Mouse (Mus musculus): ENCODE results near the gene Gpnmb. TPM values are rescaled to one million over a fixed set of nuclear protein-coding genes. Genes with fewer than 3 reads are reported as not detected.
A peak's percentile ranks its signal among the peaks of the same experiment; 100 is the strongest.

The Gpnmb gene
- polyA plus RNA-seq, 1 experiment from 2014 or later = 0.23 TPM

DNA sequence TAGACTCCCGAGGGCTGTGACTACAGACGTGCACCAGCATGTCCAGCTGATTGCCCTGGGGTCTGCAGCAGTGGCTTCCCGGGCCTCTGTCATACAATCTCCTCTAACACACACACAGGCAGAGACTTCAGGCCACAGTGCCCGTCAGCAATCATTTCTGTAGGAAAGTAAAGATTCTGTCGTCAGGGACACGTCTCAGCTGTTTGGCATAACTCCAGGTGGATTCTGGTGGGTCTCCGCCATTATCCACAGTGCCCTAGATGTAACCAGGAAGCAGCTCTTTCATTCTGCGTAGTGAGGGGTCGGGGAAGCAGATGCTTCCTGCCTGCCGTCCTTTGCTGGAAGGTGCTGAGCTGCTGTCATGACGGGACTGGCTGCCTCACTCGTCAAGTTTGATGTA, 19.2 kb upstream of the Gpnmb start:
- H3K4me3 ChIP-seq = no peak overlapping the region
- 71% methylated on average over 12 of the region's 12 CpGs for WGBS
- peaks cover 4% of the 10 kb centered on the region; the same call in 1 of the 2 replicates for H3K4me1 ChIP-seq
- no peaks in the 10 kb centered on the region for H3K9me3 ChIP-seq (replicated peaks)
- no peak overlapping the region for H3K27ac ChIP-seq
- H3K36me3 ChIP-seq = no peaks in the 10 kb centered on the region
- DNase-seq (ENCODE audit: low spot score) = no peak
- no peaks in the 10 kb centered on the region for H3K27me3 ChIP-seq (ENCODE audit: low read depth, poor library complexity, severe bottlenecking)

DNA sequence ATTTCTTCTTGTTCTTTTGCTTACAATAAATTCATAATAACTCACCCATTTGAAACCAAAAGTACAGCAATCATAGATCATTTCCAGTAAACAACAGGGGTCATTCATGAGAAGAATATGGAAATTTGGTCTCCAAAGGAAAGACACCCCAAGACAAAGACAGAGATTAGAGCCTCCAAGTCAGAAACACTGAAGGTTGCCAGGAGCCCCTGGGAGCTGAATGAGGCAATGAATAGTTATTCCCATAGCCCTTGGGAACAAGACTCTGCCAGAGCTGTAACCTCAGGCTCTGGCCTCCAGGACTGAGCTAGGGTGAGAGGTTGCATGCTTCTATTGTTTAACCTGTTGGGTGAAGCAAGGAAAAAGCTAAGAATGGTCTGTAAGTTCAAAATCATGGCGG, 17.0 kb upstream of the Gpnmb start:
- H3K27ac ChIP-seq = no peak overlapping the region
- 97% methylated on average over 1 of the region's 1 CpGs for WGBS
- H3K9me3 ChIP-seq (replicated peaks) = no peaks in the 10 kb centered on the region
- no peaks in the 10 kb centered on the region for H3K36me3 ChIP-seq
- H3K4me3 ChIP-seq = no peak overlapping the region
- no peaks in the 10 kb centered on the region for H3K27me3 ChIP-seq (ENCODE audit: low read depth, poor library complexity, severe bottlenecking)
- H3K4me1 ChIP-seq = peaks cover 4% of the 10 kb centered on the region; the same call in 1 of the 2 replicates
- DNase-seq (ENCODE audit: low spot score) = no peak

DNA sequence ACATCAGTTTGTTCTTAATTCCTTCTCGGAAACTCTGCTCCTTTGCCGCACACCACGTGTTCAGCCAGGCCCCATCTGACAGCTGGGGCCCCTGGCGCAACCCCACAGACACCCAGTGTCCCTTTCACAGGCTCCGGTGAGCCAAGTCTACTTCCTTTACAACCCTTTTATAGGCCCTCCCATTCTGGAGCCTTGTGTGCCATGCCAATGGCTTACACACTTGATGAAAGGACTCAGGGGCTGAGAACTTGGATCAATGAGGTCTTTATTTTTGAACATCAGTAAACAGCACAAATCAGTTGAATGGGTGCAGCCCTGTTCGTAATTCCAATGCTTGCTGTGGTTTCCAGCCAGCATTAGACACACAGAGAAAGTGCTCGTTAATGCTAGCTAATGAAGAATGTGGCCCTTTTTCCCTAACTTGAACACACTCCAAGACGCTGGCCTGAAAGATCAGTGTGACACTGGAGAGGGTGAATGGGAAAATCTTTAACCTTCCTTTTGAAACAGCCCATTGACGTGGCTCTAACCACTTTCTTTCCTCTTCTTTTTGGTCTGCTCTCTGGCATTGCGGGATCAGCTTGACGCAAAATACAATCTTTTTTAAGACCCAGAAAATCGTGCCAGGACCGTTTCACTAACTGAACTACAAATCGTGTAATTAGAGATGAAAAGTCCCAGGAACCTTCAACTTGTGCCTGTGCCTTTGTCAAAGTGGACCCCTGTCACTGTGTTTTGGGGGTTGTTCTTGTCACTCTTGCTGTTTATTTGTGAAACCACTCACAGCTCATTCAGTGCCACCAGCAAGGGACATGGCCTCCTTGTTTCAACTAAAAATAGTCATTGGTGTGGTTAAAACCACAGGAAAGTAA, 15.0 kb upstream of the Gpnmb start:
- H3K9me3 ChIP-seq (replicated peaks) = no peaks in the 10 kb centered on the region
- peaks cover 4% of the 10 kb centered on the region; the same call in 1 of the 2 replicates for H3K4me1 ChIP-seq
- 71% methylated on average over 14 of the region's 14 CpGs for WGBS
- no peak for DNase-seq (ENCODE audit: low spot score)
- H3K4me3 ChIP-seq = no peak overlapping the region
- no peaks in the 10 kb centered on the region for H3K27me3 ChIP-seq (ENCODE audit: low read depth, poor library complexity, severe bottlenecking)
- no peaks in the 10 kb centered on the region for H3K36me3 ChIP-seq
- no peak overlapping the region for H3K27ac ChIP-seq

DNA sequence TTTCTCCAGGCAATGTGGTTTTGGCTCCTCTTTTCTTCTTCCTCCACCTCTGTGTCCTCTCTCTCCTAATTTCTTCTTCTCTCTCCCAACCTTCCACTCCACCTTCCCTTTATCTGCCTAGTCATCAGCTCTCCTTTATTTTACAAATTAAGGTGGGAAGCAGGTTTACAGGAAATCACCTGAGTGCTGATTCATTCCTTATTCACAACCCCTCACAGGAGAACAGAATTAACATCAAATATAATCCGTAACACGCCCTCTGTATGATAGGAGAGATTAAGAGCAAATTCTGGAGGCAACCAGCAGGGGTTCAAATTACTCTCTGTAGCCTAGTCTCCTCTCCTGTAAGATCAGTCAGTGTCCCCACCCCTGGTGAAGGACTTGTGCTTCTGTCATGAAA, 14.0 kb upstream of the Gpnmb start:
- no peak for DNase-seq (ENCODE audit: low spot score)
- H3K36me3 ChIP-seq = no peaks in the 10 kb centered on the region
- no peak overlapping the region for H3K27ac ChIP-seq
- H3K4me1 ChIP-seq = peaks cover 4% of the 10 kb centered on the region; the same call in 1 of the 2 replicates
- no peak overlapping the region for H3K4me3 ChIP-seq
- H3K27me3 ChIP-seq (ENCODE audit: low read depth, poor library complexity, severe bottlenecking) = no peaks in the 10 kb centered on the region
- 89% methylated on average over 2 of the region's 2 CpGs for WGBS
- H3K9me3 ChIP-seq (replicated peaks) = no peaks in the 10 kb centered on the region

DNA sequence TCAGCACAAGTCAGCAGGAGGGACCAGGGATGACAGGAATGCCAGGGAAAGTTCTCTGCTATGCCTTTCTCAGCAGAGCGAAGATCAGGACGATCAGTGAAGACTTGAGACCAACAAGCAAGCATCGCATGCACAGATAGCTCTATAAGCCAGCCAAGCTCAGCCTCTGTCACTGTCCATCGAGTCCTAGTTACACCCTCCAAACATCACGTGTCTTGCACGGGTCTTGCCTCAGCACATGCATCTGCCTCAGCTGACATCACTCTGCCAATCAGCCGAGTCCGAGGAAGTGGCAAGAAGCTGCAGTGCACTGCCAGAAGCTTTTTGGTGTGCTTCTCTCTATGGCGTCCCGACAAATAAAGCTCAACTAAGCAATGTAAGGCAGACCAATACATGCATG, 13.0 kb upstream of the Gpnmb start:
- WGBS = 84% methylated on average over 10 of the region's 10 CpGs
- no peak overlapping the region for H3K27ac ChIP-seq
- no peaks in the 10 kb centered on the region for H3K36me3 ChIP-seq
- no peak overlapping the region for H3K4me3 ChIP-seq
- H3K9me3 ChIP-seq (replicated peaks) = no peaks in the 10 kb centered on the region
- no peak for DNase-seq (ENCODE audit: low spot score)
- no peaks in the 10 kb centered on the region for H3K27me3 ChIP-seq (ENCODE audit: low read depth, poor library complexity, severe bottlenecking)
- peaks cover 9% of the 10 kb centered on the region for H3K4me1 ChIP-seq

DNA sequence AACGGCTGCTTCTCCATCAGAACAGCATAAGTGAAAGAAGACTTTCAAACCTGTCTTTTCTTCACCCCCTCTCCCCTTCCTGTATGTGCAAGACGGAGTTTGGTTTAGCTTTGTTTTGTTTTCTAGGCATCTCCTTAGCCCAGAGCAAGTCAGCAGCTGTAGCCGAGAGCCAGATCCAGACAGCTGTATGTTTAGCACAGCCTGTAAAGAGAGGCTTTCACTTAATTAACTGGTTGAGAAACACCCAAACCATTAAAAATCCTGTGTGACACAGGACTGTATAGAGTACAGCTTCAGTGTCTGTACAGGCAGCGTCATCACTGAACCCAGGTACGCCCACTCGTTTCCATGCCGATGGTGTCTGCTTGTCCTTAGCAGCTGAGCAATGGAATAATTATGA, 11.1 kb upstream of the Gpnmb start:
- no peak overlapping the region for H3K27ac ChIP-seq
- H3K36me3 ChIP-seq = no peaks in the 10 kb centered on the region
- no peaks in the 10 kb centered on the region for H3K27me3 ChIP-seq (ENCODE audit: low read depth, poor library complexity, severe bottlenecking)
- no peak overlapping the region for H3K4me3 ChIP-seq
- WGBS = 88% methylated on average over 7 of the region's 7 CpGs
- H3K9me3 ChIP-seq (replicated peaks) = no peaks in the 10 kb centered on the region
- H3K4me1 ChIP-seq = peaks cover 9% of the 10 kb centered on the region
- DNase-seq (ENCODE audit: low spot score) = no peak

DNA sequence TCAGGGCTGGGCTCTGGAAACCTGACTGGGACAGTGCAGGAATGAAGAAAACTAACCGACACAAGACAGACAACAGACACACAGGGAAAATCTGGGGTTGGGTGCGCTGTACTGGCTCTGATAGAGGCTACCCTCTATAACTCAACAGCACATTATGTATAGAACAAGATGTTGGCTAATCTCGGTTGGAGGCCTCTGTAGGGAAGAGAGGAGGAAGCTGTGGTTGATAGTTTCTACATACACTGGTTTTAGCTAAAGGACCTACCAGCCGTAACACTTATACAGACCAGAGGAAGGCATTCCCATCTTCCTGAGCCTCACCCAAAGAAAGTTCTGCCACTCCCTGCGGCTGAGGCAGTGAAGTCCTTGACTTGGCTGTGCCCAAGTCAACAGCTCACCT, 9.8 kb upstream of the Gpnmb start:
- Histone ChIP-seq H3K36me3 (no peaks in the 10 kb centered on the region), H3K27ac (no peak overlapping the region), H3K4me3 (no peak overlapping the region), H3K4me1 (peaks cover 5% of the 10 kb centered on the region; the same call in 1 of the 2 replicates), H3K27me3 (ENCODE audit: low read depth, poor library complexity, severe bottlenecking) (no peaks in the 10 kb centered on the region), H3K9me3 (replicated peaks) (no peaks in the 10 kb centered on the region)
- DNase-seq (ENCODE audit: low spot score) = no peak
- 93% methylated on average over 5 of the region's 5 CpGs for WGBS

DNA sequence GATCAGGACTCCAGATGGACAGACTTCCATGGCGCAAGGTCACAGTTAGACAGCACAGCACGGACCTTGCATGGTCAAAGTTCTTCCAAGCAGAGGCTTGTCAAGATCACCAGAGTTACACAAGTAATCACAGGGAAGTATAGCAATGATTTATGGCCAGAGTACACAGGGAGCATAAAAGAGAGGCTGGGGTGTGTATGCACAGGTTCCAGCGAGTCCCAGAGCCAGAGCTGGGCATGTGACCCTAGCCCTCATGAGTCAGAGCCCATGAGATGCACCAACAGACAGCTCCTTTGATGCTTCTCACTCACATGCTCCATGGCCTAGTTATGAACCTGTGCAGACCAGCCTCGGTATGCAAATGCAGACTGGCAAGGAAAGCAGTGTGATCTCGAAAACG, 8.3 kb upstream of the Gpnmb start:
- no peaks in the 10 kb centered on the region for H3K9me3 ChIP-seq (replicated peaks)
- WGBS = 81% methylated on average over 6 of the region's 6 CpGs
- no peaks in the 10 kb centered on the region for H3K36me3 ChIP-seq
- peaks cover 5% of the 10 kb centered on the region; the same call in 1 of the 2 replicates for H3K4me1 ChIP-seq
- no peak overlapping the region for H3K27ac ChIP-seq
- H3K4me3 ChIP-seq = no peak overlapping the region
- DNase-seq (ENCODE audit: low spot score) = no peak
- no peaks in the 10 kb centered on the region for H3K27me3 ChIP-seq (ENCODE audit: low read depth, poor library complexity, severe bottlenecking)

DNA sequence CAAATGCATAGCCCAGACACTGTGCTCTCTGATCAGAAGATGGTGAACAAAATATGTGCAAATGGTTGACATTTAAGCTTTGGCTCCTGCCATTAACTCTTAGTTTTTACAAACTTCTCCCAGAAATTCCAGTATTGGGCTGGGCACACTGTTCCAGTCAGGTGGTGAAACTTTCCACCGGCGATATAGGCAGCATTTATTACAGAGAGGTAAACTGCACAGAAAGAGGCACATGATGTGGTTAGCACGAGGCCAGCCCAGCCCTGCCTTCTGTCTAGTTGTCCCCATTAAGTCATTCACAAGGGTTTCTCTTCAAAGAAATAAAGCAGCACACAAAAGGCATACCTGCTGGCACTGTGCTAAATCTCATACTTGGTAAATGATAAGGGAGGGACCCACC, 7.6 kb upstream of the Gpnmb start:
- H3K27ac ChIP-seq = no peak overlapping the region
- no peaks in the 10 kb centered on the region for H3K9me3 ChIP-seq (replicated peaks)
- no peaks in the 10 kb centered on the region for H3K27me3 ChIP-seq (ENCODE audit: low read depth, poor library complexity, severe bottlenecking)
- H3K36me3 ChIP-seq = no peaks in the 10 kb centered on the region
- H3K4me3 ChIP-seq = no peak overlapping the region
- no peak for DNase-seq (ENCODE audit: low spot score)
- WGBS = 91% methylated on average over 3 of the region's 3 CpGs
- peaks cover 5% of the 10 kb centered on the region; the same call in 1 of the 2 replicates for H3K4me1 ChIP-seq

DNA sequence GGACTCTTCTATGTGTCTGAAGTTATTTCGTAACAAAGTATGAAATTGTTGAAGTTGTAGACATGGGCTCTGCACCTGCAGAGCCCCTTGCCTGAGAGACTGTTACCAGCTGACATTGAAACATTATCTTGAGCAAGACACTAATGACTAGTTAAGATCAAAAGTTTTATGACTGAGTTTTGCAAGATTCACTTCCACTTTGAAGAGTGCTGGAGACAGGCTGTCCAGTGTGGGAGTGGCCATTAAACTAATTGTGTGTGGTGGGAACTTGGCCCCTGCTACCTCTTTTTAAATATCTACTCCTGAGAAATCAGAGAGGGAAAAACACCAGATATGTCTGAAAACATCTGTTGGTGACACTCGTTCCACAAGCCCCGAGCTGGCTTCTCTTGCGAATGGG, 5.1 kb upstream of the Gpnmb start:
- no peak for DNase-seq (ENCODE audit: low spot score)
- Histone ChIP-seq H3K27me3 (ENCODE audit: low read depth, poor library complexity, severe bottlenecking) (no peaks in the 10 kb centered on the region), H3K9me3 (replicated peaks) (no peaks in the 10 kb centered on the region), H3K4me1 (peaks cover 5% of the 10 kb centered on the region), H3K27ac (no peak overlapping the region), H3K4me3 (no peak overlapping the region), H3K36me3 (no peaks in the 10 kb centered on the region)
- whole genome bisulfite sequencing = 83% methylated on average over 4 of the region's 4 CpGs

DNA sequence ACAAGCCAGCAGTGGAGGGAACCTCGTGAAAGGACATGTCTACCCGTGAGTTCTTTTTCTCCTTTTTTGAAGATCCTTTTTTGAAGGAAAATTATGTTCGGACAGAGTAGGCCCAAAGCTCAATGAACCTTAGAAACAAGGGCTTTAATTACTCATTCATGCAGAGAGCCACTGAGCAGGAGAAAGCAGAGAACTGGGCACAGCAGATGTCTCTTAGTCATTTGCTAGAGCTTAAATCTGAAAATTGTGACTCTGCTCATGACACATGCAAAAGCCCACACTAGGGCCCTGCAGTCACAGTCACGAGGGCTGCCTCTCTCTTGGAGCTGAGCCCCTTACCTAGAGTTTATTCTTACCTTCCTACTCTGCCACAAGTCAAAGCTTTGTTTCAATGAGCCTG, 3.6 kb upstream of the Gpnmb start:
- H3K27me3 ChIP-seq (ENCODE audit: low read depth, poor library complexity, severe bottlenecking) = peaks cover 15% of the 10 kb centered on the region
- no peak overlapping the region for H3K27ac ChIP-seq
- WGBS = 86% methylated on average over 4 of the region's 4 CpGs
- H3K36me3 ChIP-seq = no peaks in the 10 kb centered on the region
- H3K4me1 ChIP-seq = peaks cover 16% of the 10 kb centered on the region
- no peak overlapping the region for H3K4me3 ChIP-seq
- DNase-seq (ENCODE audit: low spot score) = no peak
- no peaks in the 10 kb centered on the region for H3K9me3 ChIP-seq (replicated peaks)

DNA sequence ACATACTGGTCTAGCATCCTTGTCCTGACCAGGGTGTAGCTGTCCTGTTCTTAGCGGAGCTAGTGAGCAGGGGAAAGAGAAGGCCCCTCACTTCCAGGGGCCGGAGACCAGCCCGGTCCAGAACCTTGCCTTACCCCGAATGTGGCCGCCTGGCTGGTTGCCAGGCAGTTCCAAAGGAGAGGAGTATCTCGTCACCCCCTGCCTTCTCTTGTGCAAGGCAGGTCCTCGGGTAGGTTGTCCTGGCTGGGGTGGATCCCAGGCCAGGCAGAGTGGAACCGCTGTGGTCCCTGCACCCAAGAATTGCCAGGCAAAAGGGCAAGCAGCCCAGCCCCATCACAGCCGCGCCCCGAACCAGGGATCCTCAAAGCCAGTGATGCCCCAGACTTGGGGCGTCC, 919 bp downstream of the Gpnmb start:
- DNase-seq (ENCODE audit: low spot score) = no peak
- Histone ChIP-seq H3K9me3 (replicated peaks) (no peaks in the 10 kb centered on the region), H3K36me3 (no peaks in the 10 kb centered on the region), H3K27me3 (ENCODE audit: low read depth, poor library complexity, severe bottlenecking) (peaks cover 17% of the 10 kb centered on the region), H3K27ac (no peak overlapping the region), H3K4me3 (no peak overlapping the region), H3K4me1 (peaks cover 11% of the 10 kb centered on the region)
- WGBS = 72% methylated on average over 12 of the region's 12 CpGs

DNA sequence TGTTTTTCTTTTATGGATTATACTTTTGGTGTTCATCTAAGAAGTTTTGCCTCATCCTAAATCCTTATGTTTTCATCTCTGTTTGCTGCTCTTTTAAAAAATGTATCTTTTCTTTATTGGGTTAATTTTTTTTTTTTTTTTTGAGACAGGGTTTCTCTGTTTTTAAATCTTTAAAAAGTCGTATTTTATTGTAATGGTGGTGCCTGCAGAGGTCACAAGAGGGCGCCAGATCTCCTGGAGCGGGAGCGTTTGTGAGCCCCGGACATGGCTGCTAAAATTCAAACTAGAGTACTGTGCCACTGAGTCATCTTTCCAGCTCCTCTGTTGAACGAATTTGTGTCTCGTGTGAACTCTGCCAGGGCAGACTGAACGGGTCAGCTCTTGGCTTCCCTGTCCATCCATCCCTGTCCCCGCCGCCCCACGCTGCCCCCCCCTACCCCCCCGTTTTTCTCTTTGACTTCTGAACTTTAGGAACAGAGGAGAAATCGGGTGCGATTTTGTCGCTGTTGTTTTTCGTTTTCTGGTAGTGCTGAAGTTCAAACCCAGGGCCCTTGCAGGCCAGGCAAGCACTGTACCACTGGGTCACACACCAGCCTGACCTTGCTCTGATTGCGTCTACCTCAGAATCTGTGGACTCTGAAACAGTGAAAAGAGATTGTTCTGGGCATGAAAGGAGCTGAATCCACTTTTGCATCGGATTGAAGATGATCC, 3.3 kb downstream of the Gpnmb start:
- Histone ChIP-seq H3K4me3 (peak overlapping the region; percentile 48), H3K27ac (peak overlapping the region; percentile 77), H3K27me3 (ENCODE audit: low read depth, poor library complexity, severe bottlenecking) (peaks cover 17% of the 10 kb centered on the region), H3K9me3 (replicated peaks) (no peaks in the 10 kb centered on the region), H3K4me1 (peaks cover 11% of the 10 kb centered on the region), H3K36me3 (no peaks in the 10 kb centered on the region)
- WGBS = 16% methylated on average over 18 of the region's 18 CpGs
- DNase-seq (ENCODE audit: low spot score) = peak; percentile 77
